Mouse (Mus musculus) MEL (cell line): ENCODE results near the gene Ror1.

Experiments used
- CTCF ChIP-seq, 3 experiments: IDR thresholded peaks in 2 of 3; conservative IDR thresholded peaks in 1 of 3; 2 replicates each; pipeline ENCODE4 v1.5.1; 2011 to 2012; ENCODE audit warnings: low read length in 3 of 3, low read depth in 2 of 3, mild to moderate bottlenecking in 2 of 3, improper control_type of control experiment in 1 of 3, inconsistent platforms in 1 of 3, mixed read lengths in 1 of 3, moderate library complexity in 1 of 3; ENCODE audit not compliant: control insufficient read depth in 1 of 3, insufficient read depth in 1 of 3, poor library complexity in 1 of 3, severe bottlenecking in 1 of 3
- POLR2A ChIP-seq, 2 experiments: IDR thresholded peaks; 2 replicates each; pipeline ENCODE4 v1.6.1; 2011 to 2012; ENCODE audit warnings: low read length in 2 of 2, mild to moderate bottlenecking in 2 of 2, control low read depth in 1 of 2, improper control_type of control experiment in 1 of 2, low read depth in 1 of 2, moderate library complexity in 1 of 2; ENCODE audit not compliant: control insufficient read depth in 1 of 2, insufficient read depth in 1 of 2, poor library complexity in 1 of 2
- SIN3A ChIP-seq: IDR thresholded peaks from 2 replicates; pipeline ENCODE4 v1.6.1; 2012; ENCODE audit warnings: low read length, improper control_type of control experiment, inconsistent platforms

DNA sequence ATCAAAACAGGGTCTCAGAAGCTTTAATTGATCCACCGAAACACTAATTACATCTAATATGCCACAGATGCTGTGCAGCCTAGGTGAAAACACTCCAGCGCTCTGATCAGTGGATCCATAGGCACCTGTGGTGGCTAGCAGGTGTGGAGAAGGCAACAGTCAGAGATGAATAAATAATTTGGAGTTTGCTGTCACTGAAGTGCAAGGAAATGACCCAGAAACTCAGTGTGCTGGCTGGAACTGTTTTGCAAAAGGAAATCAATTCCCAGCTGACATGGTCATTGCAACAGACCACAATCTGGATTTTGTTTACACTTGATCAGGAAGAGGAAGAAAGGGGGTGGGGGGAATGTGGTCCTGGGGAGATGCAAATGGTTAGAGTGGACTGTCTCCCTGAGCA, 273.1 kb downstream of the Ror1 start:
- TF ChIP-seq POLR2A (IDR thresholded peaks at IDR 0.05; ENCODE audit: control insufficient read depth in 1 of 2, insufficient read depth in 1 of 2, low read depth in 1 of 2, low read length in 2 of 2, poor library complexity in 1 of 2): no peak
- no peak for TF ChIP-seq CTCF (IDR thresholded peaks at IDR 0.05 in 2 of 3, conservative IDR thresholded peaks at IDR 0.05 in 1 of 3; ENCODE audit: control insufficient read depth in 1 of 3, insufficient read depth in 1 of 3, low read depth in 2 of 3, low read length in 3 of 3, poor library complexity in 1 of 3, severe bottlenecking in 1 of 3)
- no peak for TF ChIP-seq SIN3A
